Mouse (Mus musculus) erythroid progenitor cell, adult 5-6 weeks (primary cell): ENCODE results near the gene Nuak1. TPM values are rescaled to one million over a fixed set of nuclear protein-coding genes. Genes with fewer than 3 reads are reported as not detected.

ENCODE experiments used
- ATAC-seq: replicated peaks from 2 replicates; pipeline ENCODE4 v1.8.0; 2016; ENCODE audit warnings: moderate number of reproducible peaks, mild to moderate bottlenecking, moderate TSS enrichment, inconsistent platforms; ENCODE audit not compliant: poor library complexity, low FRiP score, severe bottlenecking
- total RNA-seq, 2 experiments: library from RNA; stranded (forward) in 1 of 2; stranded (reverse) in 1 of 2; fragments of 150-400 nt in 1 of 2; fragments of 186-747, 209-891 nt in 1 of 2; gene quantifications; 2 replicates each; pipeline versions ENCODE4 v1.2.3 to v1.2.4; 2015 to 2017; ENCODE audit warnings: low replicate concordance in 2 of 2

The Nuak1 gene
- total RNA-seq, 2 experiments from 2014 or later, result 1.4 to 2.1 TPM

DNA sequence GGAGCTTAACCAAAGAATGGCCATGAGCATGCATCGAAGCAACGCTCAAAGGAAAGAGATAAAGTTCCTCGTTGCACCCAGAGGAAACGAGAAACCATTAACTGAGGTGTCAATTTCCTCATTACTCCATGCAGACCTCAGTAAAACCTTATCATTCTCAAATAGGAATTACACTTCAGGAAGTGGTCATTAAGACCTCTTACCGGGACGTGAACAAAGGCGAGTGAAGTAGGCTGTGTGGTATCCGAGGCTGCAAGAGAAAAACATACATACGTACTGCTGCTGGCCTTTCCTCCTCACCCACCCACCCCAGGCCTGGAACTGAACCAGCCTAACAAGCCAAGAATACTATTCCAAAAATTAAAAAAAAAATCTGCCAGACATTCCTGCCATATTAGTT is 80.0 kb downstream of the Nuak1 start:
- no peak for ATAC-seq

DNA sequence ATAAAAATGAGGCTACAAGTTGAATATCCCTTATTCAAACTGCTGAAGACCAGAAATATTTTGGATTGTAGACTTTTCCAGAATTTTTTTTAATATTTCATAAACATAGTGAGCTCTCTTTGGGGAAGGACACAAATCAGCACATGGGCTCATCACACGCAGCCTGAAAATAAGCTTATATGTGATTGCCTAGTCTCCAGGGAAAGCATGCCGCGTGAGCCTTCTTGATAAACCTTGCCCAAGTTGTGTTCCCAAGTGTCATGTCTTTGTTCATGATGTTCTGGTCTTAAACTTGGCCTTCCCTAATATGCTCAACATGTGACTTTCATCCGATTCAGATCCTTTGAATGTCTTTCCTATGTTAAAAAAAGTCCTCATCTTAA is 81.7 kb downstream of the Nuak1 start:
- ATAC-seq, result no peak

DNA sequence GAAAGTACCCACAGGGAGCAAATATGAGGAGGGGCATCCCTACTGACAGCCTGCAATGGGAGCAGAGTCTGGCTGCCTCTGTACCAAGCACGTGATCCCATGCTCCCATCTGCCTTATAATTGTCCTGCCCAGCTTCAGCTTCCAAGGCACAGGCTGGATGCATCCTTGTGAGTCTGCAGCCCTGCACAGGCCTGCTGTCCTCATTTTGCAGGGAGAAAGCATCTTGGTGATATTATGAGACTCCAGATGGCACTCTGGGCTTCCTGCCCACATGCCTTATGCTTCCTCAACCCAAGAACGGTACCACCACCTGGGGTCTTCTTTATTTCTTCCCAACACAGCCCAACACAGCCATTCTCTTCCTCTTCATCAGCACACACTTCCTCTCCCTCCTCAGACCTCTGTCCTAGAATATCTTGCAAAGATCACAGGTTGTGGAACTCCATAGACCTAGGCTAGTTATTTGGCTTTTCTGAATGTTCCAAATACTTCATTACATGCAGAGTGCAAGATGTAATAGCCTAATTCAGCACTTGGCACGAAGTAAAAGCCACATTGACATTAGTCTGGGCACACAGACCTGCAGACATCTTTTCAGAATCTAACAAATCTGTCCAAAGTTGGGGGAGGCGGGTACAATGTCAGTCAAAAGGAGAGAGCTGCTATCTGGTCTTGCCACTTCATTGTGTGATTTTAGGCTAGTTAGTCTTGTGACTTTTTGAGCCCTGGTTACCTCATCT is 82.2 kb downstream of the Nuak1 start:
- ATAC-seq, result no peak

DNA sequence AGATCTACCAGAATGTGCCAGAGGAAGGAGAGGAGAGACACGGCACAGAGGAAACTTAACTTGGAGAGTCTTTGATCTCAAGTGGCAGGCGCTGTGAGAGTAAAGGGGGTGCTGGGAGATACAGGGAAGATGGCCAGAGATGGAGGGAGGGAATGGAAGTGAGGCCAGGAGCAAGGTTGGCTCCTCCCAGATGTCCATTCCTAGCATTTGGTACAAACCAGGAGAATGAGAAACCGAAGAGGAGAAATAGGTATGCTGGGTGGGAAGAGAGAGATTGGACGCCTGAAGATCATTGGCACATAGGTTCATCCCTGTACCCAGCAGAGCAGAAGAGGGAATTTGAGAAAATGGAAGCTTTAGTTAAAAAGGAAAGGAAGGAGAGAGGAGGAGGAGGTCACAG is 82.8 kb downstream of the Nuak1 start:
- ATAC-seq, result no peak

DNA sequence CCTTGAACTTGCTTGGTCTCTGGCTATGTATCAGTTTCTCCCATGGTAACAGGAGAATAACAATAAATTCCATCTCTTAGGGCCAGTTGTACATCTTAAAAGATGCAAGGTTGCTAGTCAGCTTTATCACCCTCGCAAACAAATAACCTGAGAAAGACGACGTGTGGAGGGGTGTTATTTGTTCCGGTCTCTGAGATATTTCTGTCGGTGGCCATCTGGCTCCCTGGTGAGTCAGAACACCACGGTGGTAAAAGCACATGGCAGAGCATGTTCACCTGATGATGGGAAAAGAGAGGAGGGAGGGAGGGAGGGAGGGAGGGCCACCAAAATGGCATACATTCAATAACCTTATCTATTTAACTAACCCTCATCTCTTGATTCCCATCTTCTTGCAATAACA is 86.1 kb downstream of the Nuak1 start:
- no peak for ATAC-seq

DNA sequence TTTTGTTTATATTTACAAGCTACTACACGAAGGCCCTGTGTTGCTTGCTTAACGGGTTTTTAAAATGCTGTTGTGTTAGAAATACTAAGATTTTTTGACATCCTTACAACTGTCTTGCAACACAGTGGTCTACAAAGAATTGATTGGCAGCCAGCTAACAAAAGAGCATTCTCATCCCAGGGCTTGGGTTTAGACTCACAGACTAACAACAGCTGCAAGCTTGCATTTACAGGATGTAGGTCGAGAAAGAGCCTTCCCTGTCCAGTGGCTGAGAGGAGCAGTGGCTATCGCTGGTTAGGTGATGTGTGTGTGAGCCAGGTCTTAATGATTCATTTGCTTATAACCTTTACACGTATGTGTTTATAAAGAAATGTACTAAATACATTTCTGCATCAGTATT is 94.7 kb downstream of the Nuak1 start:
- ATAC-seq, result no peak

DNA sequence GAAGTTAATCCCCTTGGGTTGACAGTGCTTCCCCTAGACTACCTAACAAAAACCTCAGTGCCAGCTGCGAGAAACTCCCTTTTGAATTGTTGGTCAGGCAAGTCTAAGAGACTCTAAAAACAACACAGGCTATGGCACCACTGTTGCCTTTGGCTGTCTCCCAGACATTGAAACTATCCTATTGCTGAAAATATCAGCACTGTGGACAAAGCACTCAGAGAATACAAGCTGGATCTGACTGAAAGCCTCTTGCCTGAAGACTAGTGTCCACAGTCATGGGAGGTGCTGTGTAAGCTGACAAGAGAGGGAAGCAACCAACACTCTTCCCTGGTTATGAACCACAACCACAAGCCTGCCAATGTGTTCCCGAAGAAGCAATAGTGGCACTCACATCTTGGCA is 96.9 kb downstream of the Nuak1 start:
- no peak for ATAC-seq

DNA sequence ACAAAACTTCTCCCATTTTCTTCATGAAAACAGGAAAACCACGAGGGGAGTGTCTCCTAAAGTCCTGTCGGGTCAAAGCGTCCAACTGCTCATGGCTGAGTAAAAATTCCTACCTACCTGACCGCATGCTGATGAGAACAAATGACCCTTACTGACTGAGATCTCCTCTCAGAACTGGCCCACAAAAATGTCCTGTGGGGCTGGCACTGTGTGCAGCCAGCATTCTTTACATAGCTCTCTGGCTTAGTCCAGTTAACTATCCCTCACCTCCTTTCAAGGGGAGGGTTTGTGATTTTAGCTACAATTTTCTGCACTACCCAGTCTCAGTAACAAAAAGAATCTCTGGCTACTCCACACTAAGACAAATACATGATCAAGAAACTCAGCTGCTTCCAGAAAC is 100.9 kb downstream of the Nuak1 start:
- no peak for ATAC-seq

DNA sequence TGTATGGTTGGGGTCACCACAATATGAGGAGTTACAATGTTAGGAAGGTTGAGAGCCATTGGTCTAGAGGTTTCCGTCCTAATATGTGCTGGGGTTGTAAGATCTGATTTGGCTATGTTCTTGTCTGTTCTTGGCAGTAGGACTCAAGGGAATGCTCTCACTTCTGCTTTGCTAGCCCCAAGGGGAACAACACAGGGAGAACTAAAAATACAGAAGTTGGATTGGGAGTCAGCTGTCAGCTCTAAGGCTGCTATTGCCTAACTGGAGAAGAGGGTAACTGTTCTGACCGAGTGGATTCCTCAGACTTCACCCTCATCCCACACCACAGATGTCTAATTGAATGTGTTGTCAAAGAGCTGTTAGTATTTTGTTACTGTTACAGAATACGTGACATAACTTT is 101.6 kb downstream of the Nuak1 start:
- no peak for ATAC-seq

DNA sequence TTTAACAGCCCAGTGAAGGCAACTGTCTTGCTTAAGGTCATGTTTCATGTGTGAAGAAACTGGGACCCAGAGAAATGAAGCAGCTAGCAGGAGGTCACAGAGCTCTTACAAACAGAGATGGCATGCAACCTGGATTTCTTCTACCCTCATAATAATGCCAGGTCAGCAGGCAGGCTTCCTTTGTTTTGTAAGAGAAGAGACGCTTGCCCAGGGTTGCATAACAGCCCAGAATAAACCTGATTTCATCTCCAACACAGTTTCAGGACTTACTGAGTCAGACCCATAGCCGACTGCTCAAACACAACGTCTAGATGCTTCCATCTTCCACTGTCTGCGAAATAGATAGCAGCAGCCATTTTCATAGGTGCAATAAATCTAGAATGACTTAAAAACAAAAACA is 105.0 kb downstream of the Nuak1 start:
- no peak for ATAC-seq

DNA sequence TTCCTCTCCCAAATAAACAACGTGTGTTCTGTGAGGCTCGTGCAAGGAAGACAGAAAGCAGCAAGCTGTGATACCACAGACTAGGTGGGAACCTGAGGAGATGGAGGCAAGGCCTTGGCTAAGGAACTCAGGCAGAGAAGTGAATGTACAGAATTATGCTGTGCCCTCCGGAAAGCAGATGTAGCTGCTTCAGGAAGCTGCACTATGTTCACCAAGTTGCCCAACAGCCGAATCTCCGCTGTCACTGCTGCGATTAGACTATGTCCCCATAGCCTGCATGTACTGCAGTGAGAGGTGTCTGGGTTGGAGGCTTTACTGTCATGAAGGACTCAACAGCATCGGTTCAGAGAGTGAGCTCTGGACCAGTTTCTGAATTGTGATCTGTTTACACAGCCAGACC is 110.6 kb downstream of the Nuak1 start:
- ATAC-seq, result no peak

DNA sequence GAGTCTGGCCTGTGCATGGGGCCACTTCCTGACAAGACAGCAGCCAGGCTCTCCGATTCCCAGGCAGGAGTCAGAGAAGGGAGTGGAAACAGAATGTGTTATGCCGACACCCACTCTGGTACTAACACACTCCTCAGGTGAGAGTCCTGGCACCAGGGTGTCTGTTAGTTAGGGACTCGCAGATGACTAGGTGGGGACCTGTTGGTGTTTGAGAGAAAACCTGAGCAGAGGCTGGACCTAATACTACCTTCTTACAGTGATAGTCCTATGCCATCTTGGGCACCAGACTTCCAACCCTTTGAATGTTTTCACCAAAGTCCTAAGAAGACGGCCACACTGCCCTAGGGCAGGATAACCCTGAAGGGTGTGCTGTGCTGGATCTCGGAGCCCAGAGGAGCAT is 111.1 kb downstream of the Nuak1 start:
- ATAC-seq, result no peak

DNA sequence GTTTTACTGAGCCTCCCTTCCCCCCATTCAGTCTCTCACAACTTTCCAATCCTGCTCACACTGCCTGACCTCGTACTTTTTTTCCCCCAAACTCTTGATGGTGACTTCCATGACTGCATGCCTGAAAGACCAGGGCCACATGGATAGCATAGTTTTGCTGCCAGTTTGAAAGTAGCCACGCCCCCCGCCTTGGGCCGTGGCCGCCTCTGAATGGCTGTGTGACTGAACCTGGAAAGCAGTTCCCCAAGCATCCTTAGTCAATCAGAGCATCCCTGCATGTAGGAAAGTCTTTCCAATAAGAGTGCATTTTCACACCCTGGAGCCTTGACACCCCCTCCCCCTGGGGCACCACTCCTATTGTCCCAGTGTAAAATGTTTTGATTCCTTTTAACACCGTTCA is 116.4 kb downstream of the Nuak1 start:
- ATAC-seq, result no peak

Other genes with a start within 250 kb of the Nuak1 start
- gene Ckap4, start 93.5 kb upstream of the Nuak1 start, total RNA-seq (2015; ENCODE audit: low replicate concordance), result 17.7 and 20.5 TPM in 2 replicates
- 13.2 and 14.5 TPM in 2 replicates for gene Ckap4, start 93.5 kb upstream of the Nuak1 start, total RNA-seq (2017; ENCODE audit: low replicate concordance)
- 31.4 and 42.8 TPM in 2 replicates for gene Tcp11l2, start 136.0 kb upstream of the Nuak1 start, total RNA-seq (2015; ENCODE audit: low replicate concordance)
- gene Tcp11l2, start 136.0 kb upstream of the Nuak1 start, total RNA-seq (2017; ENCODE audit: low replicate concordance), result 11.3 and 25.4 TPM in 2 replicates
- gene Polr3b, start 181.7 kb upstream of the Nuak1 start, total RNA-seq (2015; ENCODE audit: low replicate concordance), result 19.3 and 33.9 TPM in 2 replicates
- gene Polr3b, start 181.7 kb upstream of the Nuak1 start, total RNA-seq (2017; ENCODE audit: low replicate concordance), result 28.9 and 75.6 TPM in 2 replicates